Mouse (Mus musculus) olfactory bulb, adult 2 months (tissue): Measurements from ENCODE around the gene Efcab5.

Experiments used
- CTCF ChIP-seq: fragments of 200-500 bp; IDR thresholded peaks from 2 replicates; pipeline ENCODE4 v1.5.1; 2012; ENCODE audit warnings: low read depth, mild to moderate bottlenecking, low read length, moderate library complexity; ENCODE audit not compliant: insufficient read depth
- POLR2A ChIP-seq: fragments of 200-500 bp; IDR thresholded peaks from 2 replicates; pipeline ENCODE4 v1.6.1; 2012; ENCODE audit warnings: mild to moderate bottlenecking, low read depth, low read length, moderate library complexity; ENCODE audit not compliant: insufficient read depth

GRCm38 (mm10) chr11:77173731-77174130 lies 15.0 kb downstream of the Efcab5 start:
- TF ChIP-seq CTCF (no peak), POLR2A (no peak)
